Mouse (Mus musculus): ENCODE data around the gene Arv1. TPM values are rescaled to one million over a fixed set of nuclear protein-coding genes. Genes with fewer than 3 reads are reported as not detected.

The Arv1 gene
- total and polyA plus RNA-seq, 2 experiments from 2014 or later = 10.7 to 11.0 TPM

GRCm38 (mm10) chr8:124780236-124780635 lies 58.3 kb downstream of the Arv1 start:
- WGBS = 0% methylated on average over 7 of the region's 7 CpGs
- ATAC-seq (ENCODE audit: insufficient read depth, low read depth) = peak; percentile 93
- no peaks in the 10 kb centered on the region for H3K36me3 ChIP-seq (replicated peaks; ENCODE audit: control insufficient read depth, insufficient read depth, low read length)
- no peak overlapping the region for H3K9ac ChIP-seq (replicated peaks; ENCODE audit: low read depth, low read length)
- TF ChIP-seq EP300 (IDR thresholded peaks at IDR 0.05; ENCODE audit: low read depth) = no peak
- TF ChIP-seq CTCF (IDR thresholded peaks at IDR 0.05; ENCODE audit: low read depth) = no peak
- peak; percentile 94 for DNase-seq (ENCODE audit: low spot score)
- H3K27ac ChIP-seq (ENCODE audit: low read depth) = peak overlapping the region; percentile 68
- H3K9me3 ChIP-seq (replicated peaks; ENCODE audit: control insufficient read depth, low read length) = no peaks in the 10 kb centered on the region
- peak overlapping the region; percentile 27 for H3K4me2 ChIP-seq (ENCODE audit: low read depth, low read length)
- peaks cover 19% of the 10 kb centered on the region for H3K4me1 ChIP-seq (ENCODE audit: control insufficient read depth, insufficient read depth)
- peaks cover 13% of the 10 kb centered on the region for H3K27me3 ChIP-seq (ENCODE audit: control insufficient read depth, insufficient read depth, low read length)
- no peak overlapping the region for H3K4me3 ChIP-seq (ENCODE audit: low read depth, low read length)

GRCm38 (mm10) chr8:124782431-124782830 lies 60.5 kb downstream of the Arv1 start:
- no peak overlapping the region for H3K4me3 ChIP-seq (ENCODE audit: low read depth, low read length)
- ATAC-seq (ENCODE audit: insufficient read depth, low read depth) = no peak
- H3K9ac ChIP-seq (replicated peaks; ENCODE audit: low read depth, low read length) = no peak overlapping the region
- no peak overlapping the region for H3K27ac ChIP-seq (ENCODE audit: low read depth)
- H3K9me3 ChIP-seq (replicated peaks; ENCODE audit: control insufficient read depth, low read length) = no peaks in the 10 kb centered on the region
- no peak for DNase-seq (ENCODE audit: low spot score)
- H3K4me2 ChIP-seq (ENCODE audit: low read depth, low read length) = no peak overlapping the region
- H3K4me1 ChIP-seq (ENCODE audit: control insufficient read depth, insufficient read depth) = peaks cover 16% of the 10 kb centered on the region; the same call in 1 of the 2 replicates
- WGBS = 84% methylated on average over 3 of the region's 3 CpGs
- TF ChIP-seq CTCF (IDR thresholded peaks at IDR 0.05; ENCODE audit: low read depth) = no peak
- no peak for TF ChIP-seq EP300 (IDR thresholded peaks at IDR 0.05; ENCODE audit: low read depth)
- H3K36me3 ChIP-seq (replicated peaks; ENCODE audit: control insufficient read depth, insufficient read depth, low read length) = no peaks in the 10 kb centered on the region
- H3K27me3 ChIP-seq (ENCODE audit: control insufficient read depth, insufficient read depth, low read length) = no peaks in the 10 kb centered on the region

- Histone ChIP-seq H3K4me1 (ENCODE audit: control insufficient read depth, insufficient read depth) (peaks cover 16% of the 10 kb centered on the region; the same call in 1 of the 2 replicates), H3K4me3 (ENCODE audit: low read depth, low read length) (no peak overlapping the region), H3K27me3 (ENCODE audit: control insufficient read depth, insufficient read depth, low read length) (no peaks in the 10 kb centered on the region), H3K9me3 (replicated peaks; ENCODE audit: control insufficient read depth, low read length) (no peaks in the 10 kb centered on the region), H3K9ac (replicated peaks; ENCODE audit: low read depth, low read length) (no peak overlapping the region), H3K27ac (ENCODE audit: low read depth) (no peak overlapping the region), H3K36me3 (replicated peaks; ENCODE audit: control insufficient read depth, insufficient read depth, low read length) (no peaks in the 10 kb centered on the region), H3K4me2 (ENCODE audit: low read depth, low read length) (no peak overlapping the region)
- no peak for TF ChIP-seq EP300 (IDR thresholded peaks at IDR 0.05; ENCODE audit: low read depth)
- no peak for TF ChIP-seq CTCF (IDR thresholded peaks at IDR 0.05; ENCODE audit: low read depth)
- ATAC-seq (ENCODE audit: insufficient read depth, low read depth) (no peak), DNase-seq (ENCODE audit: low spot score) (no peak)
- WGBS = 80% methylated on average over 15 of the region's 15 CpGs
Observed at GRCm38 (mm10) chr8:124783228-124783627, 61.3 kb downstream of the Arv1 start.

Other genes with a start within 250 kb of the Arv1 start
- gene Cog2, start 201.4 kb upstream of the Arv1 start, total RNA-seq (2014; rRNA removed; ENCODE audit: low replicate concordance) = 30.3 and 62.9 TPM in 2 replicates
- gene Cog2, start 201.4 kb upstream of the Arv1 start, polyA plus RNA-seq (2015; fragmentation: Nextera tagmentation; extraction: Ambion mirVana) = 16.7 and 17.2 TPM in 2 replicates
- 1.4 and 20.8 TPM in 2 replicates for gene Agt, start 152.4 kb upstream of the Arv1 start, total RNA-seq (2014; rRNA removed; ENCODE audit: low replicate concordance)
- gene Agt, start 152.4 kb upstream of the Arv1 start, polyA plus RNA-seq (2015; fragmentation: Nextera tagmentation; extraction: Ambion mirVana) = 5.5 and 5.7 TPM in 2 replicates
- gene Capn9, start 146.0 kb upstream of the Arv1 start, total RNA-seq (2014; rRNA removed; ENCODE audit: low replicate concordance) = not detected in 2 replicates
- 0.26 and 0.33 TPM in 2 replicates for gene Capn9, start 146.0 kb upstream of the Arv1 start, polyA plus RNA-seq (2015; fragmentation: Nextera tagmentation; extraction: Ambion mirVana)
- 144 and 164 TPM in 2 replicates for gene 2310022B05Rik, start 58.8 kb upstream of the Arv1 start, total RNA-seq (2014; rRNA removed; ENCODE audit: low replicate concordance)
- 29.8 and 30.7 TPM in 2 replicates for gene 2310022B05Rik, start 58.8 kb upstream of the Arv1 start, polyA plus RNA-seq (2015; fragmentation: Nextera tagmentation; extraction: Ambion mirVana)
- 15.3 and 18.7 TPM in 2 replicates for gene Ttc13, start 156 bp upstream of the Arv1 start, total RNA-seq (2014; rRNA removed; ENCODE audit: low replicate concordance)
- gene Ttc13, start 156 bp upstream of the Arv1 start, polyA plus RNA-seq (2015; fragmentation: Nextera tagmentation; extraction: Ambion mirVana) = 13.7 and 15.7 TPM in 2 replicates
- gene Fam89a, start 29.7 kb downstream of the Arv1 start, total RNA-seq (2014; rRNA removed; ENCODE audit: low replicate concordance) = not detected in 2 replicates
- gene Fam89a, start 29.7 kb downstream of the Arv1 start, polyA plus RNA-seq (2015; fragmentation: Nextera tagmentation; extraction: Ambion mirVana) = 0.89 and 1.1 TPM in 2 replicates
- gene Trim67, start 71.0 kb downstream of the Arv1 start, total RNA-seq (2014; rRNA removed; ENCODE audit: low replicate concordance) = 0.04 and 0.08 TPM in 2 replicates
- gene Trim67, start 71.0 kb downstream of the Arv1 start, polyA plus RNA-seq (2015; fragmentation: Nextera tagmentation; extraction: Ambion mirVana) = 0.07 and 0.08 TPM in 2 replicates
- gene Gnpat, start 140.9 kb downstream of the Arv1 start, total RNA-seq (2014; rRNA removed; ENCODE audit: low replicate concordance) = 77.2 and 117 TPM in 2 replicates
- 114 and 115 TPM in 2 replicates for gene Gnpat, start 140.9 kb downstream of the Arv1 start, polyA plus RNA-seq (2015; fragmentation: Nextera tagmentation; extraction: Ambion mirVana)
- 45.9 and 49.9 TPM in 2 replicates for gene 2810004N23Rik, start 141.0 kb downstream of the Arv1 start, total RNA-seq (2014; rRNA removed; ENCODE audit: low replicate concordance)
- gene 2810004N23Rik, start 141.0 kb downstream of the Arv1 start, polyA plus RNA-seq (2015; fragmentation: Nextera tagmentation; extraction: Ambion mirVana) = 49.6 and 50.2 TPM in 2 replicates
- 9.0 and 16.9 TPM in 2 replicates for gene Exoc8, start 175.6 kb downstream of the Arv1 start, total RNA-seq (2014; rRNA removed; ENCODE audit: low replicate concordance)
- gene Exoc8, start 175.6 kb downstream of the Arv1 start, polyA plus RNA-seq (2015; fragmentation: Nextera tagmentation; extraction: Ambion mirVana) = 5.0 and 5.3 TPM in 2 replicates
- gene Sprtn, start 175.7 kb downstream of the Arv1 start, total RNA-seq (2014; rRNA removed; ENCODE audit: low replicate concordance) = 9.6 and 14.5 TPM in 2 replicates
- gene Sprtn, start 175.7 kb downstream of the Arv1 start, polyA plus RNA-seq (2015; fragmentation: Nextera tagmentation; extraction: Ambion mirVana) = 5.1 and 6.7 TPM in 2 replicates
- 60.9 and 79.6 TPM in 2 replicates for gene Egln1, start 227.2 kb downstream of the Arv1 start, total RNA-seq (2014; rRNA removed; ENCODE audit: low replicate concordance)
- 16.5 and 17.7 TPM in 2 replicates for gene Egln1, start 227.2 kb downstream of the Arv1 start, polyA plus RNA-seq (2015; fragmentation: Nextera tagmentation; extraction: Ambion mirVana)